Mouse (Mus musculus) frontal cortex, postnatal 10 days (tissue): ENCODE measurements around the gene Cers6.

ENCODE experiments used
- DNase-seq, 2 experiments: peaks; one replicate each; pipeline ENCODE4 v3.0.0; 2022; ENCODE audit warnings: low spot score in 2 of 2, mixed read lengths in 1 of 2

Gene Cers6

DNA sequence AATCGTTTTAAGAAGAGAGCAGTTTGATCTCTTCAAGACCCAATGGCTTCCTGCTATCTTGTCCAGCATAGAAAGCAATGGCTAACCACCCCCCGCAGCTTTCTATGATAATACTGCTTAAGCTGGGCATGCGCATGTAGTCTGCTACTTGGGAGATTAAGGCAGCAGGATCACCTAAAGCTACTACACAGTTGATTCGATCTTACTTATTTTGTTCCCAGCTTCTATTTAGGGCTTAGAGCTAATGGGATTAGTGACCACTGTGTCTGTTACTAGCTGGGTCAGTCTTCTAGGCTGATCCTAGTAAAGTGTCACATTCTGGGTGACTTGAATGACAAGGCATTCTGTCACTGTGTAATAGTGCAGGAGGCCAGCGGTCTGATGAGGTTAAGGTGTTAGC, 289.6 kb downstream of the Cers6 start:
- no peak for DNase-seq

DNA sequence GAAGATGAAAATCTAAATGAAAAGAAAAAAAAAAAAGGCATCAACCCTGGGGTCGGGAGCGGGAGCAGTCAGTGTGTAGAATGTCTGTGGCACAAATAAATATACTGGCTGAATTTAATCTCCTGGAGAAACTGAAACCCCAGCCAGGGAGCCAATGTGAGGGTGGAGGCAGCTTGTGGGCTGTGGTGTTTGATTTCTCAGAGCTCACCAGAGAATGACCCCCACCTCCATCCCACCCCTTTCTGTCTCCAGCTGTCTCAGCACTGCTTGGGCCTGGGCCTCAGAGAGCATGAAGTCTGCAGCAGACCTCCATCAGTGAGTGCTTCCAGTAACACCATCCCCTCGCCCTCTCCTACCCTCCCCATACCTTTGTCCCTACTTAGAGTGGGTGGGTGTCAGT, 294.6 kb downstream of the Cers6 start:
- no peak for DNase-seq

DNA sequence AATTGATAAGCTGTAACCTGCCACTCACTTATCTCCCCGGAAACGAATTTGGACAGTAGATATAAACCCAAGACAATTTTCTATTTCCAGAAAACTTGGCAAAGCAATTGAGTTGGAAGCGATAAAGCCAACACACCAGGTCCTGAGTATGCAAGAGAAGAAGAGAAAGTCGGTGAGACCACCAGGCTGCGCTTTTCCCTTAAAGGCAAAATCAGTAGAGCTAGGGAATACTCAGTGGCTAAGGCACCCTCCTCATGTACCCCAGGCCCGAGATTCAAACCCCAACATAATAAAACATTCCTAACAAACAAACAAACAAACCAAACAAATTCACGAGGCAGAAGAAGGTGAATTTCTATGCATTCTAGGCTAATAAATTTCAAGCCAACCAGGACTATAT, 295.0 kb downstream of the Cers6 start:
- DNase-seq: no peak

DNA sequence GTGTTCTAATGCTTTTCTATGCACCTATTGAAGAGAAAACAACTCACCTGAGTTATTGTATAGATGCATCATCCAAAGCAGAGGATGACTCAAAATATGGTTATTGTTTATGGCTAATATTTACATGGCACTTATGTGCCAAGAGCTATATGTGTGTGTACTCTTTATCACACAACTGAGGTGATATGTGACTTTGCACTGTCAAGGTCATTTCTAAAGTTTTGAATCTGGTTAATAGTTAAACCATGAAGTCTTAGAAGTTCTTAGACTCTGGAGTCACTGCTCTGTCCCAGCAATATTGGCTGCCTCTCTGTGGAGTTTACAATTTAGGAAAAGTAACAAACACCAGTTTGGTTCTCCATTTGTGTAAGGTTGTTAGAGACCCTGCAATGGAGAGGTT, 297.7 kb downstream of the Cers6 start:
- no peak for DNase-seq
